Mouse (Mus musculus) heart, embryonic 10.5 days (tissue): ENCODE results near the gene Chsy1. TPM values are rescaled to one million over a fixed set of nuclear protein-coding genes. Genes with fewer than 3 reads are reported as not detected.

Experiments used
- DNase-seq: peaks from one replicate; pipeline ENCODE4 v3.0.0-alpha.2; 2017; ENCODE audit warnings: low spot score
- H3K27ac ChIP-seq: fragments of 300-500 bp; sonication (generic); 2 replicates; pipeline ENCODE4 v1.5.1; 2016; ENCODE audit warnings: mild to moderate bottlenecking
- H3K27me3 ChIP-seq: fragments of 300-500 bp; sonication (generic); 2 replicates; pipeline ENCODE4 v1.6.1; 2016; ENCODE audit warnings: mild to moderate bottlenecking; ENCODE audit not compliant: poor library complexity, insufficient read depth, severe bottlenecking
- H3K36me3 ChIP-seq: fragments of 300-500 bp; sonication (generic); 2 replicates; pipeline ENCODE4 v1.6.1; 2016; ENCODE audit warnings: mild to moderate bottlenecking, moderate library complexity
- H3K4me1 ChIP-seq: fragments of 300-500 bp; sonication (generic); 2 replicates; pipeline ENCODE4 v1.6.1; 2016; ENCODE audit warnings: mild to moderate bottlenecking
- H3K4me3 ChIP-seq: fragments of 300-500 bp; sonication (generic); 2 replicates; pipeline ENCODE4 v1.5.1; 2016; ENCODE audit warnings: mild to moderate bottlenecking, moderate library complexity
- H3K9me3 ChIP-seq: fragments of 300-500 bp; sonication (generic); 2 replicates; pipeline ENCODE4 v1.6.1; 2016; ENCODE audit warnings: mild to moderate bottlenecking, moderate library complexity
- WGBS: fragments of 180-500 bp; shearing (Covaris S2); methylation state at CpG from one replicate; pipeline ENCODE4 v1.1.7; 2016; 5-methylcytosine and 5-hydroxymethylcytosine counted together
- polyA plus RNA-seq: library from polyadenylated mRNA; unstranded; fragments of >200 nt; fragmentation: Nextera tagmentation; extraction: Ambion mirVana; gene quantifications from 2 replicates; pipeline ENCODE4 v1.2.1, GENCODE M21; 2016

The Chsy1 gene
- polyA plus RNA-seq, 1 experiment from 2014 or later: 21.0 TPM

DNA sequence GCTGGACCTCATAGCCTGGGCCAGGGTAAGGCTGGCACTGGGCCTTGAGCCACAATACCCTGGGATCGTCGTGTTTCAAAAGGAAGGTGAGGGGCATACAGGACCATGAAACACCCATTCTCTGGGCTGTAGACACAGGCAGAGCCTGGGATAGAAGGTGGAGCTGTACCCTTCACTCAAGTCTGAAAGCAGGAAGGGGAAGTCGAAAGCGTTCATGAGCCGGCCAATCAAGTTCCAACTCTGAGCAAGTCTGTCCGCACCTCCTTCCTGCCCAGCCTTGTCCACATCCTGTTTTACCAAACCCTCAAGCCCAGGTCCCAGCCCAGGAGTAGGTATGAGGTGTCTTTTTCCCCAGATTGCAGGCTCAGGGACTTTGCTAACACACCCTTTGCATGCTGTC is 66.4 kb downstream of the Chsy1 start:
- no peak overlapping the region for H3K4me3 ChIP-seq
- peaks cover 22% of the 10 kb centered on the region for H3K4me1 ChIP-seq
- peaks cover 40% of the 10 kb centered on the region for H3K36me3 ChIP-seq
- no peaks in the 10 kb centered on the region for H3K9me3 ChIP-seq
- peak; percentile 73 for DNase-seq
- H3K27me3 ChIP-seq: no peaks in the 10 kb centered on the region
- no peak overlapping the region for H3K27ac ChIP-seq
- WGBS: 85% methylated on average over 6 of the region's 6 CpGs

GRCm38 (mm10) chr7:66176256-66176655 is 66.9 kb downstream of the Chsy1 start:
- peaks cover 35% of the 10 kb centered on the region for H3K36me3 ChIP-seq

DNA sequence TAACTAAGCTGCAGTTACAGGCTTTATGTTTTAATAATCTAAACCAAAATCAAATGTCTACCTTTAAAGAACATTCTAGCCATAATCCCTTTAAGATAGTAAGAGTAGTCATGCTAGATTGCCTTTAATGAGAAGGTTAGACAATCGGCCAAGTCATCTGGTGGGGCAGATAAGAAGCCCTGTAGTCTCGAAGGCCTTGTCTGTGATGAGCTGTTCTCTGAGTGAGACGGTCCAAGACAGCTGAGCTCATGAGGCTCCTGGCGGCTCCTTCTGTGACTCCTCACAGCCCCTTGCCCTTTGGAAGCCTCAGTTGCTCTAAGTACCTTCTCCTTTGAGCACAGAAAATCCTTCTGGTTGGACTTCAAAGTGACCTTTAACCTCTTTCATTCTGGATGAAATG is 67.6 kb downstream of the Chsy1 start:
- H3K9me3 ChIP-seq: no peaks in the 10 kb centered on the region
- WGBS: 44% methylated on average over 4 of the region's 4 CpGs
- no peak for DNase-seq
- H3K27ac ChIP-seq: no peak overlapping the region
- H3K4me1 ChIP-seq: peaks cover 22% of the 10 kb centered on the region
- H3K36me3 ChIP-seq: peaks cover 29% of the 10 kb centered on the region
- H3K4me3 ChIP-seq: no peak overlapping the region
- no peaks in the 10 kb centered on the region for H3K27me3 ChIP-seq

More at GRCm38 (mm10) chr7:66176256-66176655, 66.9 kb downstream of the Chsy1 start:
- Histone ChIP-seq H3K27ac (no peak overlapping the region), H3K4me1 (peaks cover 22% of the 10 kb centered on the region), H3K27me3 (no peaks in the 10 kb centered on the region), H3K9me3 (no peaks in the 10 kb centered on the region), H3K4me3 (no peak overlapping the region)
- no peak for DNase-seq
- WGBS: 86% methylated on average over 4 of the region's 4 CpGs

DNA sequence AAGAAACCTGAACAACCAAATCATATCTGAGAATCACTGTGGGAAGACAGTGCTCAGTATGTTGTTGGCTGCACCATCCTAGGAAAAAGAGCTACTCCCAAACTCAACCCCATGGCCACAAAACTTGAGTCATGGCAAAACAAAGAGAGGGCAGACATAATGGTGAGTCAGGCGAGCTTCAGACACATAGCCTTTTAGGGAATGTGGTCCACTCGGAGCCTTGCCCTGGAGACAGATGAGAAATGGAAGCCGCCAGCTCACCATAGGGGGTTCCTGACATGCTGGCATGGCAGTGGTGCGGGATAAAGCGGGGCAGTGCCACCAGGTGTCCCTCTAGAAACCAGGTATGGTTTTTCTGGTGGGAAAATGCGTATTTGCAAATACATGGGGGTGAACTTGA is 68.8 kb downstream of the Chsy1 start:
- no peaks in the 10 kb centered on the region for H3K27me3 ChIP-seq
- H3K4me1 ChIP-seq: peaks cover 22% of the 10 kb centered on the region
- H3K9me3 ChIP-seq: no peaks in the 10 kb centered on the region
- H3K4me3 ChIP-seq: no peak overlapping the region
- DNase-seq: no peak
- H3K27ac ChIP-seq: no peak overlapping the region
- WGBS: 85% methylated on average over 6 of the region's 6 CpGs
- peaks cover 22% of the 10 kb centered on the region for H3K36me3 ChIP-seq

GRCm38 (mm10) chr7:66179120-66179581 is 69.8 kb downstream of the Chsy1 start:
- Histone ChIP-seq H3K4me3 (no peak overlapping the region), H3K27me3 (no peaks in the 10 kb centered on the region), H3K9me3 (no peaks in the 10 kb centered on the region), H3K27ac (peak overlapping the region; percentile 39; the same call in 1 of the 2 replicates), H3K36me3 (peaks cover 16% of the 10 kb centered on the region), H3K4me1 (peaks cover 22% of the 10 kb centered on the region)
- 61% methylated on average over 10 of the region's 10 CpGs for WGBS
- DNase-seq: peak; percentile 50

- H3K27me3 ChIP-seq: no peaks in the 10 kb centered on the region
- no peak for DNase-seq
- H3K4me3 ChIP-seq: no peak overlapping the region
- H3K9me3 ChIP-seq: no peaks in the 10 kb centered on the region
- peaks cover 11% of the 10 kb centered on the region; the same call in 1 of the 2 replicates for H3K36me3 ChIP-seq
- H3K4me1 ChIP-seq: peaks cover 22% of the 10 kb centered on the region
- 79% methylated on average over 7 of the region's 7 CpGs for WGBS
- H3K27ac ChIP-seq: no peak overlapping the region
These were observed 70.4 kb downstream of the Chsy1 start for GRCm38 (mm10) chr7:66179711-66180110.

- WGBS: 72% methylated on average over 3 of the region's 3 CpGs
- no peak for DNase-seq
- Histone ChIP-seq H3K9me3 (no peaks in the 10 kb centered on the region), H3K27ac (no peak overlapping the region), H3K27me3 (no peaks in the 10 kb centered on the region), H3K4me1 (peaks cover 22% of the 10 kb centered on the region), H3K36me3 (peaks cover 7% of the 10 kb centered on the region; the same call in 1 of the 2 replicates), H3K4me3 (no peak overlapping the region)
These were observed 70.9 kb downstream of the Chsy1 start for GRCm38 (mm10) chr7:66180260-66180659.

DNA sequence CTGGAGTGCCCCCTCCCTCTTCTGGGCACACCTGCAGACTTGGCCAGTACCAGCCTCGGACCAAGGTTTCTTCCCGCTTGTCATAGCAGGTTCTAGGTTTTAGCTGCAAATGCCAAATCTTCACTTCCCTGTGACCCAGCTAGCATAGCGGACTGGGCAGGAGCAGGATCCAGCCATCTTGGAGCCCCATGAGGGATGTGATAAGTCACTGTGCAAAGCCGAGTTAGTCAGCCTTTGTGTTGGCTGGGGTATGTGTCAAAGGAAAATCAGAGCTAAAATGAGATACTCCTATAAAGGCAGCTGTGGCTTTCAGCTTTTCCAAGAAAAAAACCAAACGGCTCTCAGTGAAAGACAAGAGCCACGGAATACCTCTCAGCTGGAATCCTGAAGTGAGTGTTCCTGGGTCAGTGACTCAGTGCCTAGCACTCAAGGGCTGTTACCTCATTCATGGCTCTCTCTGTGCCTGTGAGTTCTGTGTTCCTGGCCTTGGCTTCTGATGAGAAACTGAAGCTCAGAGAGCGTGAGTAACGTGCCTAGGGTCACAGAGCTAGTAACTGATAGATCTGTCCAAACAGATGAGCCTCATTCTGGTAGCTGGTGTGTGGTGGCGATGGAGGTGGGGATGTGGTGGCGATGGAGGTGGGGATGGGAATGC is 71.5 kb downstream of the Chsy1 start:
- peak; percentile 52 for DNase-seq
- Histone ChIP-seq H3K4me3 (no peak overlapping the region), H3K9me3 (no peaks in the 10 kb centered on the region), H3K4me1 (peaks cover 21% of the 10 kb centered on the region), H3K36me3 (peaks cover 3% of the 10 kb centered on the region; the same call in 1 of the 2 replicates), H3K27me3 (no peaks in the 10 kb centered on the region), H3K27ac (no peak overlapping the region)
- WGBS: 81% methylated on average over 10 of the region's 10 CpGs

DNA sequence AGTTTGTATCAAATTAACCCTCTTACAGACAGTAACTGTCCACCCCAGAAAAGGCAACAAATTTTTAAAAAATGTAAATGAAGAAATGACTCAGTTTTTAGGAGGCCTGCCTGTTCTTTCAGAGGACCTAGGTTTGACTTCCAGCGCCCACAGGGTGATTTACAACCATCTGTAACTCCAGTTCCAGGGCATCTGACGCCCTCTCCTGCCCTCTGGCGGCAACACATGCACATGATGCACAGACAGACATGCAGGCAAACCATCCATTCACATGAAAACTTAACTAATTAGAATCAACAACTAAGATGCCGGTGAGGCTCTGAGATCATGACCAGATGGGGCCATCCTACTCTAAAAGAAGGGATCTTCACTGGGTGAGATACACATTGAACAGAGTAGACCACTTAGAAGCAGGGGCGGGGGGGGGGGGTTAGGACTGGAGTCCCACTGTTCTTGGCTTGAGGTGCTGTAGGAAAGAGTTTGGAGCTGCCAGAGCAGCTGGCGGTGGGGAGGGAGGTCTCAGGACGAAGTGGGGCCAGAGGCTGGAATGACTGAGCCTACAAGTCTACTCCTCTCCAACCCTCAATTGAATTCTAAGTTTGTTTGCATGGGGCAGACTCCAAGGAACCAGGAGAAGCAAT is 72.9 kb downstream of the Chsy1 start:
- peak; percentile 70 for DNase-seq
- H3K27ac ChIP-seq: no peak overlapping the region
- H3K27me3 ChIP-seq: no peaks in the 10 kb centered on the region
- H3K9me3 ChIP-seq: no peaks in the 10 kb centered on the region
- peaks cover 20% of the 10 kb centered on the region for H3K4me1 ChIP-seq
- H3K36me3 ChIP-seq: no peaks in the 10 kb centered on the region
- no peak overlapping the region for H3K4me3 ChIP-seq
- WGBS: 83% methylated on average over 7 of the region's 7 CpGs

DNA sequence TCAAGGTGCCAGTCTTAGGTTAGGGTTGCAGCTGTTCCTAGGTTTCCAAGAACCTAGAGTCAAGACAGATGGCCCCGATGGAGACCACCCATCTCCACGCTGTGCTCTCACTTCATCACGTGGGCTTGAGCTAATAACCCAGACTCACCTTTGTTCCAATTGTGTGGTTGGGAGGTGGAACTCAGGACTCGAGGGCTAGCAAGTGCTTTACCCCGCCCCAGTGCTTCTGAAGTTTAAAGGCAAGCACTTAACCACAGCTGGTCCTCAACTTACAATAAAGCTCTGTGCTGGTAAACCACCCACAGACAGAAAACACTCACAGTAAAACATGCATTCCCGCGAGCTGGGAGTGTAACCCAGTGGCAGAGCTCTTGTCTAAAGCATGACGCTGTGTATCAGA is 74.1 kb downstream of the Chsy1 start:
- no peaks in the 10 kb centered on the region for H3K27me3 ChIP-seq
- H3K36me3 ChIP-seq: no peaks in the 10 kb centered on the region
- WGBS: 80% methylated on average over 8 of the region's 8 CpGs
- H3K4me3 ChIP-seq: no peak overlapping the region
- DNase-seq: peak; percentile 66
- peaks cover 32% of the 10 kb centered on the region for H3K4me1 ChIP-seq
- H3K9me3 ChIP-seq: no peaks in the 10 kb centered on the region
- 0 out of 2 replicates have a peak overlapping the region, but pooled peaks have one; percentile 25 for H3K27ac ChIP-seq

DNA sequence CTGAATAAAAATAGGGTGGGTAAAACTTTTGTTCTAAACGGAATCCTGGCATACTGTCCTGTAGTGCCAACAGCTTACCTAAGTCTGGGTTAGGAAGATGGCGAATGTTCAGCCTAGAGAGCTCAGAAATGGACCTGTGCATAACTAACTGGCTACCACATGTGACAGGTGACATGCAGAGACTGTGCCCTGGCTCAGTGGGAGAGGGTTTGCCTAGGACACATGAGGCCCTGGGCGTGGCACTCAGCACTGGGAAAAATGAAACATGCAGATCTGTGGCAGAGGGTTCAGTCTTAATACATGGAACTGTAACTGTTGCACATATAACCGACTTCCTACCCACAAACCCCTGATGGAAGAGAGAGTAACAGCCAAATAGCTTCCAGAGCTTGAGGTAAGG is 74.7 kb downstream of the Chsy1 start:
- Histone ChIP-seq H3K4me1 (peaks cover 28% of the 10 kb centered on the region), H3K27me3 (no peaks in the 10 kb centered on the region), H3K4me3 (no peak overlapping the region), H3K9me3 (no peaks in the 10 kb centered on the region), H3K27ac (no peak overlapping the region), H3K36me3 (no peaks in the 10 kb centered on the region)
- DNase-seq: peak; percentile 74
- WGBS: 86% methylated on average over 4 of the region's 4 CpGs

DNA sequence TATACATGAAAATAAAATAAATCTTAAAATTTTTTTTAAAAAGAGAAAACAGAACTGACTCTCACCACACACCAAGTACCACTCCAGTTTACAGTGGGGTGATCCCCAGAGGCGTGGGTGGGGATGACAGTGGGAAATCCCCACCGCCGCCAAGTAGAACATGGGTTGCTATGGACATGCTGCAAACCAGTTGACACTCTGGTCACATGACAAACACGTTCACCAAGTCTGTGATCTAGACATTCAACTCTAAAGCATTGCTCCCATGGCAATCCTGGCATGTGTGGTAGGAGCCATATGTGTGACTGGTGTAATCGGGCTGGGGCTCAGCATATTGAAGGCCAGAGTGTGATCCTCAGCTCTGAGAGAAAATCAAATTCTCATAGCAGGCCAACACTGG is 76.1 kb downstream of the Chsy1 start:
- Histone ChIP-seq H3K9me3 (no peaks in the 10 kb centered on the region), H3K36me3 (no peaks in the 10 kb centered on the region), H3K27ac (no peak overlapping the region), H3K4me1 (peaks cover 17% of the 10 kb centered on the region), H3K27me3 (no peaks in the 10 kb centered on the region), H3K4me3 (no peak overlapping the region)
- DNase-seq: no peak
- 89% methylated on average over 5 of the region's 5 CpGs for WGBS

GRCm38 (mm10) chr7:66187581-66188231 is 78.4 kb downstream of the Chsy1 start:
- peaks cover 18% of the 10 kb centered on the region for H3K4me1 ChIP-seq
- no peak overlapping the region for H3K4me3 ChIP-seq
- DNase-seq: no peak
- H3K27me3 ChIP-seq: no peaks in the 10 kb centered on the region
- H3K9me3 ChIP-seq: no peaks in the 10 kb centered on the region
- peak overlapping the region; percentile 77 for H3K27ac ChIP-seq
- H3K36me3 ChIP-seq: no peaks in the 10 kb centered on the region
- WGBS: 40% methylated on average over 4 of the region's 4 CpGs
